Mouse (Mus musculus) forebrain, embryonic 13.5 days (tissue): ENCODE results near the gene Gjb6. TPM values are rescaled to one million over a fixed set of nuclear protein-coding genes. Genes with fewer than 3 reads are reported as not detected.

ENCODE experiments used
- ATAC-seq: fragments of 200-750 bp; cut with Nextera tagmentation; 2 replicates; pipeline ENCODE4 v1.8.0; 2017
- H3K27ac ChIP-seq: fragments of 300-500 bp; sonication (generic); 2 replicates; pipeline ENCODE4 v1.5.1; 2015; ENCODE audit warnings: inconsistent platforms, mild to moderate bottlenecking, moderate library complexity
- H3K27me3 ChIP-seq: fragments of 300-500 bp; sonication (generic); 2 replicates; pipeline ENCODE4 v1.6.1; 2015; ENCODE audit warnings: mild to moderate bottlenecking, inconsistent platforms
- H3K36me3 ChIP-seq: fragments of 300-500 bp; sonication (generic); 2 replicates; pipeline ENCODE4 v1.6.1; 2015; ENCODE audit warnings: mild to moderate bottlenecking, inconsistent platforms; ENCODE audit not compliant: poor library complexity, severe bottlenecking
- H3K4me1 ChIP-seq: fragments of 300-500 bp; sonication (generic); 2 replicates; pipeline ENCODE4 v1.6.1; 2015; ENCODE audit warnings: inconsistent platforms
- H3K4me2 ChIP-seq: fragments of 300-500 bp; sonication (generic); 2 replicates; pipeline ENCODE4 v1.6.1; 2015; ENCODE audit warnings: inconsistent platforms, mild to moderate bottlenecking, moderate library complexity
- H3K4me3 ChIP-seq: fragments of 300-500 bp; sonication (generic); 2 replicates; pipeline ENCODE4 v1.5.1; 2015; ENCODE audit warnings: mild to moderate bottlenecking, inconsistent platforms
- H3K9ac ChIP-seq: fragments of 300-500 bp; sonication (generic); 2 replicates; pipeline ENCODE4 v1.6.1; 2015; ENCODE audit warnings: mild to moderate bottlenecking, inconsistent platforms
- H3K9me3 ChIP-seq: fragments of 300-500 bp; sonication (generic); replicated peaks from 2 replicates; pipeline ENCODE4 v1.6.1; 2016; ENCODE audit warnings: inconsistent platforms
- WGBS: fragments of 180-500 bp; shearing (Covaris S2); methylation state at CpG from one replicate; pipeline ENCODE4 v1.1.7; 2015; 5-methylcytosine and 5-hydroxymethylcytosine counted together
- polyA plus RNA-seq: library from polyadenylated mRNA; unstranded; fragments of >200 nt; fragmentation: Nextera tagmentation; extraction: Ambion mirVana; gene quantifications from 2 replicates; pipeline ENCODE4 v1.2.1, GENCODE M21; 2015

The Gjb6 gene
- polyA plus RNA-seq, 1 experiment from 2014 or later = 4.7 TPM

- no peaks in the 10 kb centered on the region for H3K27me3 ChIP-seq
- H3K4me2 ChIP-seq = no peak overlapping the region
- no peak overlapping the region for H3K9ac ChIP-seq
- ATAC-seq = no peak
- no peaks in the 10 kb centered on the region for H3K9me3 ChIP-seq
- H3K4me1 ChIP-seq = no peaks in the 10 kb centered on the region
- H3K27ac ChIP-seq = no peak overlapping the region
- WGBS = 100% methylated on average over 1 of the region's 1 CpGs
- H3K4me3 ChIP-seq = no peak overlapping the region
- no peaks in the 10 kb centered on the region for H3K36me3 ChIP-seq
These were observed 50.5 kb downstream of the Gjb6 start for GRCm38 (mm10) chr14:57082863-57083262.

GRCm38 (mm10) chr14:57075537-57075936 lies 57.9 kb downstream of the Gjb6 start:
- Histone ChIP-seq H3K9ac (no peak overlapping the region), H3K27me3 (no peaks in the 10 kb centered on the region), H3K4me3 (no peak overlapping the region), H3K27ac (no peak overlapping the region), H3K9me3 (no peaks in the 10 kb centered on the region), H3K4me1 (no peaks in the 10 kb centered on the region), H3K36me3 (no peaks in the 10 kb centered on the region), H3K4me2 (no peak overlapping the region)
- ATAC-seq = no peak
- 82% methylated on average over 6 of the region's 6 CpGs for WGBS

Other genes starting within 250 kb of the Gjb6 start
- gene Zmym2, start 247.0 kb downstream of the Gjb6 start, polyA plus RNA-seq = 77.8 and 78.3 TPM in 2 replicates
- gene Gja3, start 75.5 kb downstream of the Gjb6 start, polyA plus RNA-seq = not detected in 2 replicates
- 2.8 and 3.9 TPM in 2 replicates for gene Gjb2, start 28.9 kb downstream of the Gjb6 start, polyA plus RNA-seq
- not detected in 2 replicates for gene Gm4491, start 17.7 kb downstream of the Gjb6 start, polyA plus RNA-seq